Mouse (Mus musculus) megakaryocyte, embryonic 14.5 days (primary cell): ENCODE data around the gene Atp8b4.

Source experiments
- FLI1 ChIP-seq: IDR thresholded peaks from 2 replicates; pipeline ENCODE4 v1.6.1; 2012; ENCODE audit warnings: low read length, inconsistent platforms, mixed read lengths
- GATA1 ChIP-seq: IDR thresholded peaks from 3 replicates; pipeline ENCODE4 v1.6.1; 2012; ENCODE audit warnings: mixed read lengths, low read length, inconsistent platforms, borderline replicate concordance

DNA sequence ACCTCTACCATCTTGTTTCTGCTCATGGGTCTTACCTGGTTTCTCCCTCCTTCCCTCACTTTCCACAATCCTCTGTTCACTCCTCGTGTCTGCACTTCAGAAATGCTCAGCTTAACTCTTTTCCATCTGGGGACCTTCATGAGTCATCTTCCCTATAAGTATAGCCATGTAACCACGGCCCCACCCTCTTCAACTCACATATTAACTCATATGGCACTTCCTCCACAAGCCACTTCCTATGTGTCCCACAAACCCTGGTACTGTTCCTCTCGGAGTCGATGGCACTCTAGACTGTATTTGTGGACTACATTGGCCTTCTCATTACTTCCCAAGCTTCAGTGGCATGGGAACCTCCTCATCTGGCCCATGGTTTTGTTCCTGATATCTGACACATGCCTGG lies 9.0 kb downstream of the Atp8b4 start:
- no peak for TF ChIP-seq GATA1
- TF ChIP-seq FLI1 = no peak
